ENCODE assay signal across 25 mouse cellular contexts in the genomic region with DNA sequence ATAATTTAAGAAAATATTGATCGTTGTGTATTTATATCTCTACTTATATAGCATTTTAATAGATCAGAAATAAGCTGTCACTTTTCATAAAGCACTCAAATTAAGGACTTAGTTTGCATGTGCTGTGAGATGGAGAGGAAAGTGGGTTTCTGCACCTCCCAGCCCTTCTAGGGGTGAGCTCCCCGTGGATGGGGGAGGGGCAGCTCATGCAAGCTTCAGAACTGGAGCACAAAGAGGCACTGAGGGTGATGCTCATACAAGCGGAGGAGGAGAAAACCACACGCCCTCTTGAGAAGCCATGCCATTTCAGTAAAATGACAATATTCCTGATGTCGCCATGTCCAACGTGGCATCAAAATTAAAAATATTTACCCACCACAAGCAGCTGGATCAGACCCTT.
DNase-seq lines count a peak whose midpoint lies in the region; ATAC-seq and TF ChIP-seq lines count a peak whose summit lies in the region.
"Had no signal": no experiment of that assay in that cellular context is flagged by ENCODE, and none has a peak within 500 bp of the region (broad histone marks: within the 10 kb centered on the region; RNA-seq: fewer than 3 reads in every experiment).

No protein-coding gene starts in this region.

- no peak overlapping the region for H3K4me2 ChIP-seq in midbrain, embryonic 14.5 days (ENCODE audit: low read length)
- H3K4me2 ChIP-seq: heart, embryonic 13.5 days; hindbrain, embryonic 14.5 days had no signal

- no peak overlapping the region for H3K27ac ChIP-seq in midbrain, embryonic 14.5 days (replicated peaks; ENCODE audit: low read depth, low read length)
- H3K27ac ChIP-seq in midbrain, embryonic 10.5 days (replicated peaks): no peak overlapping the region
- H3K27ac ChIP-seq: forebrain, embryonic 10.5 days; gastrocnemius, adult 2 months; heart, adult 2 months; heart, embryonic 10.5 days; heart, embryonic 13.5 days; hindbrain, embryonic 14.5 days; hindbrain, postnatal 0 days had no signal

- DNase-seq in embryo, embryonic 11 days: peak; percentile 11
- no peak for DNase-seq in embryo, embryonic 10.5 days (ENCODE audit: low spot score)
- peak; percentile 17 for DNase-seq in midbrain, embryonic 14.5 days
- no peak for DNase-seq in midbrain, embryonic 10.5 days (ENCODE audit: low spot score)
- DNase-seq in brain, embryonic 14.5 days (ENCODE audit: low read depth): peak; percentile 28
- peak; percentile 63 for DNase-seq in thymus, postnatal 14 days
- DNase-seq in gastrocnemius, postnatal 25 days: no peak
- DNase-seq in kidney, postnatal 36 days: no peak
- DNase-seq: adrenal gland, adult 8-10 months; adrenal gland, postnatal 25 days; cerebellum, adult 18-20 months; cerebellum, adult 9-10 months; cerebellum, postnatal 14 days; forebrain, postnatal 0 days; gastrocnemius, adult 2 months; gastrocnemius, postnatal 14 days; heart, adult 2 months had no signal

- H3K4me3 ChIP-seq in midbrain, embryonic 14.5 days (replicated peaks; ENCODE audit: low read depth, low read length): no peak overlapping the region
- no peak overlapping the region for H3K4me3 ChIP-seq in midbrain, embryonic 10.5 days
- H3K4me3 ChIP-seq: forebrain, embryonic 10.5 days; gastrocnemius, adult 2 months; heart, adult 2 months; heart, embryonic 10.5 days; heart, embryonic 13.5 days had no signal

- ATAC-seq in midbrain, embryonic 14.5 days (ENCODE audit: low FRiP score, low TSS enrichment): no peak
- ATAC-seq: activated CD4-positive, CD25-positive, alpha-beta regulatory T cell, adult 4 months; forebrain, embryonic 14.5 days; forebrain, postnatal 0 days; hindbrain, postnatal 0 days; inflammation-experienced regulatory T-cells, adult 6 months had no signal

- no peaks in the 10 kb centered on the region for H3K27me3 ChIP-seq in midbrain, embryonic 14.5 days (ENCODE audit: control insufficient read depth, insufficient read depth, low read length)
- H3K27me3 ChIP-seq in midbrain, embryonic 10.5 days (ENCODE audit: low read depth, poor library complexity, severe bottlenecking): no peaks in the 10 kb centered on the region
- H3K27me3 ChIP-seq: heart, embryonic 13.5 days had no signal

- no peak overlapping the region for H3K9ac ChIP-seq in midbrain, embryonic 14.5 days (replicated peaks; ENCODE audit: low read length)
- H3K9ac ChIP-seq: forebrain, postnatal 0 days; heart, embryonic 13.5 days; hindbrain, embryonic 14.5 days had no signal

- H3K36me3 ChIP-seq in midbrain, embryonic 14.5 days (ENCODE audit: control insufficient read depth, insufficient read depth, low read length): no peaks in the 10 kb centered on the region
- no peaks in the 10 kb centered on the region for H3K36me3 ChIP-seq in midbrain, embryonic 10.5 days
- H3K36me3 ChIP-seq: forebrain, embryonic 10.5 days; heart, embryonic 10.5 days; heart, embryonic 13.5 days had no signal

- no peaks in the 10 kb centered on the region for H3K9me3 ChIP-seq in midbrain, embryonic 14.5 days (ENCODE audit: control insufficient read depth, low read length)
- H3K9me3 ChIP-seq in midbrain, embryonic 10.5 days (replicated peaks): no peaks in the 10 kb centered on the region
- H3K9me3 ChIP-seq: forebrain, embryonic 10.5 days; heart, embryonic 10.5 days; heart, embryonic 13.5 days had no signal

- 78% methylated on average over 6 of the region's 6 CpGs for WGBS in midbrain, embryonic 14.5 days
- 70% methylated on average over 6 of the region's 6 CpGs for WGBS in midbrain, embryonic 10.5 days

- no peak for TF ChIP-seq POLR2A in brain, embryonic 14.5 days (IDR thresholded peaks at IDR 0.05; ENCODE audit: borderline replicate concordance, extremely low read depth, insufficient read depth, insufficient read length, poor library complexity, severe bottlenecking)

- no peaks in the 10 kb centered on the region for H3K4me1 ChIP-seq in midbrain, embryonic 14.5 days (ENCODE audit: control insufficient read depth, insufficient read depth, low read length)
- H3K4me1 ChIP-seq in midbrain, embryonic 10.5 days: no peaks in the 10 kb centered on the region
- H3K4me1 ChIP-seq: heart, embryonic 10.5 days; heart, embryonic 13.5 days had no signal

- no peak for TF ChIP-seq CTCF in brain, embryonic 14.5 days (IDR thresholded peaks at IDR 0.05; ENCODE audit: borderline replicate concordance, extremely low read depth, insufficient read depth, insufficient read length)

Comparison
In these comparisons a context has a peak if more than half of its experiments do, and no peak if none do; other contexts are left out.
1. DNase-seq: peak in embryo, embryonic 11 days (single experiment), midbrain, embryonic 14.5 days (single experiment), brain, embryonic 14.5 days (single experiment) and thymus, postnatal 14 days (single experiment); none in embryo, embryonic 10.5 days (single experiment), midbrain, embryonic 10.5 days (single experiment), gastrocnemius, postnatal 25 days (single experiment) and kidney, postnatal 36 days (0 of 2).